Mouse (Mus musculus) limb, embryonic 11.5 days (tissue): ENCODE results near the gene Fermt3. TPM values are rescaled to one million over a fixed set of nuclear protein-coding genes. Genes with fewer than 3 reads are reported as not detected.

Experiments used
- ATAC-seq: fragments of 200-750 bp; cut with Nextera tagmentation; 2 replicates; pipeline ENCODE4 v1.8.0; 2017; ENCODE audit warnings: low read depth; ENCODE audit not compliant: insufficient number of reproducible peaks, low FRiP score, low TSS enrichment
- DNase-seq: peaks from one replicate; pipeline ENCODE4 v3.0.0-alpha.2; 2015; ENCODE audit warnings: low spot score
- H3K27ac ChIP-seq: fragments of 300-500 bp; sonication (generic); replicated peaks from 2 replicates; pipeline ENCODE4 v1.5.1; 2014; ENCODE audit warnings: low read depth, mild to moderate bottlenecking, low read length
- H3K27me3 ChIP-seq: fragments of 300-500 bp; sonication (generic); 2 replicates; pipeline ENCODE4 v1.6.1; 2014; ENCODE audit warnings: mild to moderate bottlenecking, low read length, mixed read lengths; ENCODE audit not compliant: control insufficient read depth, insufficient read depth
- H3K36me3 ChIP-seq: fragments of 300-500 bp; sonication (generic); 2 replicates; pipeline ENCODE4 v1.6.1; 2014; ENCODE audit warnings: mild to moderate bottlenecking, low read length, moderate library complexity, mixed read lengths; ENCODE audit not compliant: control insufficient read depth, insufficient read depth
- H3K4me1 ChIP-seq: fragments of 300-500 bp; sonication (generic); 2 replicates; pipeline ENCODE4 v1.6.1; 2014; ENCODE audit warnings: low read length, mixed read lengths; ENCODE audit not compliant: control insufficient read depth, insufficient read depth
- H3K4me2 ChIP-seq: fragments of 300-500 bp; sonication (generic); 2 replicates; pipeline ENCODE4 v1.6.1; 2014; ENCODE audit warnings: low read depth, mild to moderate bottlenecking, moderate library complexity; ENCODE audit not compliant: severe bottlenecking
- H3K4me3 ChIP-seq: fragments of 300-500 bp; sonication (generic); 2 replicates; pipeline ENCODE4 v1.5.1; 2014; ENCODE audit warnings: low read depth, low read length
- H3K9ac ChIP-seq: fragments of 300-500 bp; sonication (generic); 2 replicates; pipeline ENCODE4 v1.6.1; 2014; ENCODE audit warnings: mild to moderate bottlenecking, low read length
- H3K9me3 ChIP-seq: fragments of 300-500 bp; sonication (generic); 2 replicates; pipeline ENCODE4 v1.6.1; 2016; ENCODE audit warnings: low read length; ENCODE audit not compliant: control insufficient read depth
- WGBS: fragments of 180-500 bp; shearing (Covaris S2); extraction: QIAGEN DNeasy Blood & Tissue Kit; methylation state at CpG from one replicate; pipeline ENCODE4 v1.1.7; 2014; 5-methylcytosine and 5-hydroxymethylcytosine counted together
- polyA plus RNA-seq: library from polyadenylated mRNA; unstranded; fragments of >200 nt; fragmentation: Nextera tagmentation; extraction: Ambion mirVana; gene quantifications from 2 replicates; pipeline ENCODE4 v1.2.1, GENCODE M21; 2014

Gene Fermt3
- polyA plus RNA-seq, 1 experiment from 2014 or later, result 7.1 TPM

GRCm38 (mm10) chr19:6990712-6991111 is 28.6 kb downstream of the Fermt3 start:
- DNase-seq (no peak), ATAC-seq (no peak)
- no peak overlapping the region for H3K4me2 ChIP-seq
- H3K4me1 ChIP-seq, result peaks cover 26% of the 10 kb centered on the region
- no peaks in the 10 kb centered on the region for H3K9me3 ChIP-seq
- H3K36me3 ChIP-seq, result no peaks in the 10 kb centered on the region
- H3K27me3 ChIP-seq, result no peaks in the 10 kb centered on the region
- no peak overlapping the region for H3K9ac ChIP-seq
- no peak overlapping the region for H3K4me3 ChIP-seq
- 90% methylated on average over 6 of the region's 6 CpGs for WGBS
- H3K27ac ChIP-seq, result no peak overlapping the region

- Histone ChIP-seq H3K27me3 (no peaks in the 10 kb centered on the region), H3K27ac (no peak overlapping the region), H3K4me1 (peaks cover 19% of the 10 kb centered on the region), H3K36me3 (peaks cover 3% of the 10 kb centered on the region; the same call in 1 of the 2 replicates), H3K4me3 (no peak overlapping the region), H3K9me3 (no peaks in the 10 kb centered on the region), H3K4me2 (no peak overlapping the region), H3K9ac (no peak overlapping the region)
- no peak for DNase-seq
- ATAC-seq, result no peak
- WGBS, result 83% methylated on average over 8 of the region's 8 CpGs
Measured at GRCm38 (mm10) chr19:6989251-6989650, 30.0 kb downstream of the Fermt3 start.

- Histone ChIP-seq H3K9me3 (no peaks in the 10 kb centered on the region), H3K4me3 (peak overlapping the region; percentile 74), H3K9ac (peak overlapping the region; percentile 91), H3K4me2 (peak overlapping the region; percentile 88), H3K27ac (no peak overlapping the region; the same call in 1 of the 2 replicates), H3K27me3 (no peaks in the 10 kb centered on the region), H3K4me1 (peaks cover 19% of the 10 kb centered on the region), H3K36me3 (peaks cover 5% of the 10 kb centered on the region)
- ATAC-seq, result no peak
- no peak for DNase-seq
- WGBS, result 6% methylated on average over 8 of the region's 8 CpGs
Measured at GRCm38 (mm10) chr19:6987904-6988285, 31.4 kb downstream of the Fermt3 start.

- WGBS, result under 1% methylated on average over 71 of the region's 85 CpGs
- peak; percentile 27; the same call in 1 of the 2 replicates for ATAC-seq
- peak within 1 kb of the TSS; percentile 79 for H3K27ac ChIP-seq
- peak within 1 kb of the TSS; percentile 91 for H3K9ac ChIP-seq
- H3K4me2 ChIP-seq, result peak within 1 kb of the TSS; percentile 88
- peaks cover 19% of the 10 kb centered on the region for H3K4me1 ChIP-seq
- peak; percentile 74 for DNase-seq
- H3K27me3 ChIP-seq, result no peaks in the 10 kb centered on the region
- no peaks in the 10 kb centered on the region for H3K9me3 ChIP-seq
- H3K4me3 ChIP-seq, result peak within 1 kb of the TSS; percentile 74
- H3K36me3 ChIP-seq, result peaks cover 8% of the 10 kb centered on the region
Measured at GRCm38 (mm10) chr19:6987061-6987903, 32.0 kb downstream of the Fermt3 start, which contains the start of gene Vegfb. Gene Vegfb, minus strand, starts transcription at chr19:6987651.

GRCm38 (mm10) chr19:6985951-6986708 is 33.1 kb downstream of the Fermt3 start:
- no peak for ATAC-seq
- Histone ChIP-seq H3K27ac (no peak overlapping the region), H3K9me3 (no peaks in the 10 kb centered on the region), H3K4me2 (peak overlapping the region; percentile 88), H3K4me3 (peak overlapping the region; percentile 74; the same call in 1 of the 2 replicates), H3K4me1 (peaks cover 15% of the 10 kb centered on the region), H3K9ac (peak overlapping the region; percentile 91; the same call in 1 of the 2 replicates), H3K27me3 (no peaks in the 10 kb centered on the region), H3K36me3 (peaks cover 11% of the 10 kb centered on the region)
- 80% methylated on average over 10 of the region's 10 CpGs for WGBS
- DNase-seq, result no peak

GRCm38 (mm10) chr19:6985300-6985699 is 34.0 kb downstream of the Fermt3 start:
- Histone ChIP-seq H3K27me3 (no peaks in the 10 kb centered on the region), H3K9me3 (no peaks in the 10 kb centered on the region), H3K4me1 (peaks cover 15% of the 10 kb centered on the region), H3K4me3 (peak overlapping the region; percentile 5; the same call in 1 of the 2 replicates), H3K9ac (no peak overlapping the region), H3K36me3 (peaks cover 12% of the 10 kb centered on the region), H3K4me2 (no peak overlapping the region), H3K27ac (no peak overlapping the region)
- ATAC-seq (no peak), DNase-seq (no peak)
- WGBS, result 78% methylated on average over 19 of the region's 19 CpGs

GRCm38 (mm10) chr19:6983621-6984020 is 35.6 kb downstream of the Fermt3 start:
- DNase-seq (no peak), ATAC-seq (no peak)
- no peak overlapping the region for H3K27ac ChIP-seq
- no peak overlapping the region for H3K9ac ChIP-seq
- no peaks in the 10 kb centered on the region for H3K9me3 ChIP-seq
- H3K4me1 ChIP-seq, result peaks cover 19% of the 10 kb centered on the region
- H3K4me3 ChIP-seq, result no peak overlapping the region
- 91% methylated on average over 5 of the region's 5 CpGs for WGBS
- no peak overlapping the region for H3K4me2 ChIP-seq
- H3K27me3 ChIP-seq, result no peaks in the 10 kb centered on the region
- H3K36me3 ChIP-seq, result peaks cover 12% of the 10 kb centered on the region

GRCm38 (mm10) chr19:6981465-6981864 is 37.8 kb downstream of the Fermt3 start:
- no peaks in the 10 kb centered on the region for H3K9me3 ChIP-seq
- no peaks in the 10 kb centered on the region for H3K27me3 ChIP-seq
- H3K4me2 ChIP-seq, result no peak overlapping the region
- no peak overlapping the region for H3K27ac ChIP-seq
- peaks cover 17% of the 10 kb centered on the region; the same call in 1 of the 2 replicates for H3K4me1 ChIP-seq
- WGBS, result 92% methylated on average over 4 of the region's 4 CpGs
- H3K9ac ChIP-seq, result no peak overlapping the region
- H3K36me3 ChIP-seq, result peaks cover 22% of the 10 kb centered on the region
- DNase-seq (no peak), ATAC-seq (no peak)
- H3K4me3 ChIP-seq, result no peak overlapping the region
